Mouse (Mus musculus) lung, embryonic 16.5 days (tissue): ENCODE data around the gene Hmcn1. TPM values are rescaled to one million over a fixed set of nuclear protein-coding genes. Genes with fewer than 3 reads are reported as not detected.

Experiments
- ATAC-seq: fragments of 200-750 bp; cut with Nextera tagmentation; 2 replicates; pipeline ENCODE4 v1.8.0; 2017; ENCODE audit warnings: low read depth, mild to moderate bottlenecking, moderate library complexity
- H3K27ac ChIP-seq: fragments of 300-500 bp; sonication (generic); 2 replicates; pipeline ENCODE4 v1.5.1; 2014; ENCODE audit warnings: mild to moderate bottlenecking, control low read depth, low read length
- H3K27me3 ChIP-seq: fragments of 300-500 bp; sonication (generic); 2 replicates; pipeline ENCODE4 v1.6.1; 2014; ENCODE audit warnings: low read depth, low read length, mixed read lengths; ENCODE audit not compliant: control insufficient read depth, insufficient read depth
- H3K36me3 ChIP-seq: fragments of 300-500 bp; sonication (generic); 2 replicates; pipeline ENCODE4 v1.6.1; 2014; ENCODE audit warnings: low read length; ENCODE audit not compliant: control insufficient read depth, insufficient read depth
- H3K4me1 ChIP-seq: fragments of 300-500 bp; sonication (generic); replicated peaks from 2 replicates; pipeline ENCODE4 v1.6.1; 2014; ENCODE audit warnings: low read length, mixed read lengths; ENCODE audit not compliant: control insufficient read depth, insufficient read depth
- H3K4me2 ChIP-seq: fragments of 300-500 bp; sonication (generic); 2 replicates; pipeline ENCODE4 v1.6.1; 2014; ENCODE audit warnings: low read depth, low read length, control low read depth
- H3K4me3 ChIP-seq: fragments of 300-500 bp; sonication (generic); 2 replicates; pipeline ENCODE4 v1.5.1; 2014; ENCODE audit warnings: mild to moderate bottlenecking, low read length, control low read depth
- H3K9ac ChIP-seq: fragments of 300-500 bp; sonication (generic); 2 replicates; pipeline ENCODE4 v1.6.1; 2014; ENCODE audit warnings: low read length, control low read depth
- H3K9me3 ChIP-seq: fragments of 300-500 bp; sonication (generic); 2 replicates; pipeline ENCODE4 v1.6.1; 2016; ENCODE audit warnings: low read length; ENCODE audit not compliant: control insufficient read depth
- WGBS: fragments of 180-500 bp; shearing (Covaris S2); extraction: QIAGEN DNeasy Blood & Tissue Kit; methylation state at CpG from one replicate; pipeline ENCODE4 v1.1.7; 2014; 5-methylcytosine and 5-hydroxymethylcytosine counted together
- polyA plus RNA-seq: library from polyadenylated mRNA; unstranded; fragments of >200 nt; fragmentation: Nextera tagmentation; extraction: Ambion mirVana; gene quantifications from 2 replicates; pipeline ENCODE4 v1.2.1, GENCODE M21; 2015

The Hmcn1 gene
- polyA plus RNA-seq, 1 experiment from 2014 or later, result 12.0 TPM

- no peak overlapping the region for H3K4me3 ChIP-seq
- H3K9ac ChIP-seq, result no peak overlapping the region
- no peaks in the 10 kb centered on the region for H3K9me3 ChIP-seq
- WGBS, result 85% methylated on average over 7 of the region's 7 CpGs
- H3K4me2 ChIP-seq, result no peak overlapping the region
- no peaks in the 10 kb centered on the region for H3K4me1 ChIP-seq
- H3K27ac ChIP-seq, result no peak overlapping the region
- no peaks in the 10 kb centered on the region for H3K27me3 ChIP-seq
- no peak for ATAC-seq
- H3K36me3 ChIP-seq, result no peaks in the 10 kb centered on the region
Measured at GRCm38 (mm10) chr1:150580561-150580960, 412.7 kb downstream of the Hmcn1 start.

- Histone ChIP-seq H3K4me1 (no peaks in the 10 kb centered on the region), H3K9ac (no peak overlapping the region), H3K4me2 (no peak overlapping the region), H3K4me3 (no peak overlapping the region), H3K9me3 (no peaks in the 10 kb centered on the region), H3K27me3 (no peaks in the 10 kb centered on the region), H3K27ac (no peak overlapping the region), H3K36me3 (no peaks in the 10 kb centered on the region)
- 80% methylated on average over 8 of the region's 8 CpGs for WGBS
- no peak for ATAC-seq
Measured at GRCm38 (mm10) chr1:150573407-150573806, 419.8 kb downstream of the Hmcn1 start.

- no peaks in the 10 kb centered on the region for H3K27me3 ChIP-seq
- no peaks in the 10 kb centered on the region for H3K4me1 ChIP-seq
- no peak overlapping the region for H3K4me2 ChIP-seq
- no peaks in the 10 kb centered on the region for H3K9me3 ChIP-seq
- no peak for ATAC-seq
- H3K9ac ChIP-seq, result no peak overlapping the region
- no peak overlapping the region for H3K4me3 ChIP-seq
- H3K27ac ChIP-seq, result no peak overlapping the region
- WGBS, result 57% methylated on average over 4 of the region's 4 CpGs
- no peaks in the 10 kb centered on the region for H3K36me3 ChIP-seq
Measured at GRCm38 (mm10) chr1:150570562-150571156, 422.6 kb downstream of the Hmcn1 start.

- ATAC-seq, result no peak
- Histone ChIP-seq H3K36me3 (no peaks in the 10 kb centered on the region), H3K4me3 (no peak overlapping the region), H3K4me1 (no peaks in the 10 kb centered on the region), H3K27ac (no peak overlapping the region), H3K9me3 (no peaks in the 10 kb centered on the region), H3K9ac (no peak overlapping the region), H3K27me3 (no peaks in the 10 kb centered on the region), H3K4me2 (no peak overlapping the region)
- 91% methylated on average over 5 of the region's 5 CpGs for WGBS
Measured at GRCm38 (mm10) chr1:150569820-150570543, 423.3 kb downstream of the Hmcn1 start.

GRCm38 (mm10) chr1:150566287-150566686, 426.9 kb downstream of the Hmcn1 start:
- no peak for ATAC-seq
- Histone ChIP-seq H3K4me1 (no peaks in the 10 kb centered on the region), H3K27ac (no peak overlapping the region), H3K36me3 (no peaks in the 10 kb centered on the region), H3K9ac (no peak overlapping the region), H3K4me3 (no peak overlapping the region), H3K4me2 (no peak overlapping the region), H3K9me3 (no peaks in the 10 kb centered on the region), H3K27me3 (no peaks in the 10 kb centered on the region)
- 73% methylated on average over 4 of the region's 4 CpGs for WGBS

GRCm38 (mm10) chr1:150556621-150557020, 436.6 kb downstream of the Hmcn1 start:
- Histone ChIP-seq H3K27me3 (no peaks in the 10 kb centered on the region), H3K27ac (no peak overlapping the region), H3K9me3 (no peaks in the 10 kb centered on the region), H3K4me3 (no peak overlapping the region), H3K4me1 (no peaks in the 10 kb centered on the region), H3K4me2 (no peak overlapping the region), H3K36me3 (no peaks in the 10 kb centered on the region), H3K9ac (no peak overlapping the region)
- no peak for ATAC-seq
- 72% methylated on average over 3 of the region's 3 CpGs for WGBS

GRCm38 (mm10) chr1:150551390-150551789, 441.8 kb downstream of the Hmcn1 start:
- Histone ChIP-seq H3K4me3 (no peak overlapping the region), H3K27ac (no peak overlapping the region), H3K27me3 (no peaks in the 10 kb centered on the region), H3K9ac (no peak overlapping the region), H3K36me3 (no peaks in the 10 kb centered on the region), H3K4me2 (no peak overlapping the region), H3K4me1 (no peaks in the 10 kb centered on the region), H3K9me3 (no peaks in the 10 kb centered on the region)
- no peak for ATAC-seq
- 74% methylated on average over 1 of the region's 1 CpGs for WGBS

GRCm38 (mm10) chr1:150546463-150546862, 446.8 kb downstream of the Hmcn1 start:
- H3K9me3 ChIP-seq, result no peaks in the 10 kb centered on the region
- H3K9ac ChIP-seq, result no peak overlapping the region
- no peaks in the 10 kb centered on the region for H3K36me3 ChIP-seq
- ATAC-seq, result no peak
- H3K4me1 ChIP-seq, result no peaks in the 10 kb centered on the region
- H3K27ac ChIP-seq, result no peak overlapping the region
- 76% methylated on average over 3 of the region's 3 CpGs for WGBS
- no peaks in the 10 kb centered on the region for H3K27me3 ChIP-seq
- no peak overlapping the region for H3K4me3 ChIP-seq
- no peak overlapping the region for H3K4me2 ChIP-seq

- Histone ChIP-seq H3K9me3 (no peaks in the 10 kb centered on the region), H3K27me3 (no peaks in the 10 kb centered on the region), H3K4me1 (peaks cover 17% of the 10 kb centered on the region), H3K9ac (no peak overlapping the region), H3K4me3 (no peak overlapping the region), H3K27ac (no peak overlapping the region), H3K4me2 (no peak overlapping the region), H3K36me3 (no peaks in the 10 kb centered on the region)
- 7% methylated on average over 5 of the region's 5 CpGs for WGBS
- peak; percentile 82 for ATAC-seq
Measured at GRCm38 (mm10) chr1:150540267-150540666, 453.0 kb downstream of the Hmcn1 start.
